ENCODE assay signal across 13 mouse cellular contexts in the genomic region with DNA sequence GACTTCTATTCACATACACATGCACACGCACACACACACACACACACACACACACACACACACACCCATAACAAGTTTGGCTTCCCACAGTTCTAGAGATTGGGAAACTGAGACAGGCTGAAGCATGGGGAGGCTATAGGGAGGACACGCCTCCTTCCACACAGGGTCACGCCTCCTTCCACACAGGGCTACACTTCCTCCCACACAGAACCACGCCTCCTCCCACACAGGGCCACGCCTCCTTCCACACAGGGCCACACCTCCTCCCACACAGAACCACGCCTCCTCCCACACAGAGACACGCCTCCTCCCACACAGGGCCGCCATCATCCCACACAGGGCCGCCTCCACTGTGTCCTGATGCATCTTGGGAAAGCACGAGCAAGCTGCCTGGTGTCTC.
DNase-seq lines count a peak whose midpoint lies in the region; ATAC-seq and TF ChIP-seq lines count a peak whose summit lies in the region.
"Had no signal": no experiment of that assay in that cellular context is flagged by ENCODE, and none has a peak within 500 bp of the region (broad histone marks: within the 10 kb centered on the region; RNA-seq: fewer than 3 reads in every experiment).

No protein-coding gene starts in this region.

- H3K9me3 ChIP-seq in forebrain, embryonic 12.5 days = no peaks in the 10 kb centered on the region
- H3K9me3 ChIP-seq in forebrain, postnatal 0 days (ENCODE audit: low read length) = no peaks in the 10 kb centered on the region
- no peaks in the 10 kb centered on the region for H3K9me3 ChIP-seq in kidney, postnatal 0 days (replicated peaks; ENCODE audit: low read length)
- no peaks in the 10 kb centered on the region for H3K9me3 ChIP-seq in limb, embryonic 13.5 days

- no peak overlapping the region for H3K4me2 ChIP-seq in forebrain, embryonic 12.5 days
- no peak overlapping the region for H3K4me2 ChIP-seq in forebrain, postnatal 0 days (ENCODE audit: low read depth)
- no peak overlapping the region for H3K4me2 ChIP-seq in kidney, postnatal 0 days (ENCODE audit: low read length)
- no peak overlapping the region for H3K4me2 ChIP-seq in limb, embryonic 13.5 days (replicated peaks)

- peak; percentile 33; the same call in 1 of the 2 replicates for ATAC-seq in forebrain, embryonic 12.5 days (ENCODE audit: low FRiP score)
- no peak; the same call in 1 of the 2 replicates for ATAC-seq in forebrain, postnatal 0 days
- peak; percentile 78 for ATAC-seq in kidney, postnatal 0 days (replicated peaks; ENCODE audit: low FRiP score, low read depth)
- ATAC-seq in limb, embryonic 13.5 days (ENCODE audit: low FRiP score, low read depth) = peak; percentile 18
- ATAC-seq: inflammation-experienced regulatory T-cells, adult 6 months had no signal

- TF ChIP-seq CTCF in forebrain, postnatal 0 days (IDR thresholded peaks at IDR 0.05; ENCODE audit: low read depth) = no peak
- no peak for TF ChIP-seq CTCF in kidney, postnatal 0 days (IDR thresholded peaks at IDR 0.05; ENCODE audit: low read depth)

- no peaks in the 10 kb centered on the region for H3K27me3 ChIP-seq in forebrain, embryonic 12.5 days
- H3K27me3 ChIP-seq in forebrain, postnatal 0 days (ENCODE audit: insufficient read depth, low read length) = no peaks in the 10 kb centered on the region
- H3K27me3 ChIP-seq in kidney, postnatal 0 days (ENCODE audit: insufficient read depth, low read length) = no peaks in the 10 kb centered on the region
- H3K27me3 ChIP-seq in limb, embryonic 13.5 days = no peaks in the 10 kb centered on the region

- H3K27ac ChIP-seq in forebrain, embryonic 12.5 days = no peak overlapping the region
- no peak overlapping the region for H3K27ac ChIP-seq in forebrain, postnatal 0 days (ENCODE audit: low read depth, low read length)
- no peak overlapping the region for H3K27ac ChIP-seq in kidney, postnatal 0 days
- no peak overlapping the region for H3K27ac ChIP-seq in limb, embryonic 13.5 days

- DNase-seq in forebrain, postnatal 0 days = no peak
- no peak for DNase-seq in kidney, postnatal 0 days (ENCODE audit: low spot score)
- DNase-seq in kidney, adult 8-10 months = no peak
- DNase-seq in A20 (ENCODE audit: low read depth, low spot score) (peak; percentile 13), MN1 (ENCODE audit: low spot score) (no peak)
- no peak for DNase-seq in cerebellum, postnatal 4 days (ENCODE audit: low spot score in 2 of 2)
- DNase-seq: cerebellum, adult 11-12 months; heart, adult 11 months; lung, adult 18-20 months; thymus, adult 18-20 months had no signal

- no peaks in the 10 kb centered on the region for H3K36me3 ChIP-seq in forebrain, embryonic 12.5 days (replicated peaks)
- H3K36me3 ChIP-seq in forebrain, postnatal 0 days (ENCODE audit: insufficient read depth) = no peaks in the 10 kb centered on the region
- H3K36me3 ChIP-seq in kidney, postnatal 0 days (ENCODE audit: insufficient read depth, low read length) = no peaks in the 10 kb centered on the region
- H3K36me3 ChIP-seq in limb, embryonic 13.5 days = no peaks in the 10 kb centered on the region

- H3K9ac ChIP-seq in forebrain, embryonic 12.5 days = no peak overlapping the region
- H3K9ac ChIP-seq in forebrain, postnatal 0 days = no peak overlapping the region
- H3K9ac ChIP-seq in kidney, postnatal 0 days (ENCODE audit: low read depth, low read length) = no peak overlapping the region
- no peak overlapping the region for H3K9ac ChIP-seq in limb, embryonic 13.5 days

- H3K4me1 ChIP-seq in forebrain, embryonic 12.5 days = peaks cover 14% of the 10 kb centered on the region
- H3K4me1 ChIP-seq in forebrain, postnatal 0 days (ENCODE audit: insufficient read depth) = peaks cover 9% of the 10 kb centered on the region; the same call in 1 of the 2 replicates
- H3K4me1 ChIP-seq in kidney, postnatal 0 days (replicated peaks; ENCODE audit: insufficient read depth, low read length) = no peaks in the 10 kb centered on the region
- peaks cover 7% of the 10 kb centered on the region for H3K4me1 ChIP-seq in limb, embryonic 13.5 days

- 86% methylated on average over 10 of the region's 10 CpGs for WGBS in forebrain, embryonic 12.5 days
- WGBS in forebrain, postnatal 0 days = 95% methylated on average over 10 of the region's 10 CpGs
- WGBS in kidney, postnatal 0 days = 89% methylated on average over 10 of the region's 10 CpGs
- WGBS in limb, embryonic 13.5 days = 85% methylated on average over 10 of the region's 10 CpGs

- no peak overlapping the region for H3K4me3 ChIP-seq in forebrain, embryonic 12.5 days (replicated peaks)
- no peak overlapping the region for H3K4me3 ChIP-seq in forebrain, postnatal 0 days (ENCODE audit: low read depth, low read length)
- no peak overlapping the region for H3K4me3 ChIP-seq in kidney, postnatal 0 days (replicated peaks; ENCODE audit: low read depth, low read length)
- H3K4me3 ChIP-seq in limb, embryonic 13.5 days = no peak overlapping the region
